Mouse (Mus musculus): ENCODE results near the gene Kirrel3. TPM values are rescaled to one million over a fixed set of nuclear protein-coding genes. Genes with fewer than 3 reads are reported as not detected.

The Kirrel3 gene
- polyA plus RNA-seq, 1 experiment from 2014 or later = 0.94 TPM

DNA sequence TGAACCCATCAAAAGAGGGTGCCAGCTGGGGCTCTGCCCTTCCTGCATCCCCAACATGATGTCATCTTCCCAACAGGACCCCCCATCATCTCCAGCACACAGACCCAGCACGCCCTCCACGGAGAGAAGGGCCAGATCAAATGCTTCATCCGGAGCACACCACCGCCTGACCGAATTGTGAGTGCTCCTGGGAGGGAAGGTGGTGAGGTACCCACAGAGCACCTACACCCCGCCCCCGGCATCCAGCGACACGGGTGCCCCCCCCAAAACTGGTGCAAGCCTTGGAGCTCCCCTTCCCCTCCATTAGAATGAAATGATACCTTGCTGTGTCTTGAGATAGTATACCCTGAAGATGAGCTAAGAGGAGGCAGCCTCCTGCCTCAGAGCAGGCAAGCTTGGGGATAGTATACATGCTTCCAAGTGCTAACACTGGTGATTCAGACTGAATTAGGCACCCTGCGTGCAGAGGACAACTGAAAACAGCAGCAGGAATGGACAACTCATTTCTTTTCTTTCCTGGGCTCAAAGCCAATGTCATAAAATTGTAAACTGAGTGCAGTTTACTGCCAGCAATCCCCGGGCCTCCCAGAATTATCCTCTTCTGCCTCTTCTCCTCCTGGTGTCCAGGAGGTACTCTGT, 534.4 kb downstream of the Kirrel3 start:
- no peak for DNase-seq (ENCODE audit: low spot score)

DNA sequence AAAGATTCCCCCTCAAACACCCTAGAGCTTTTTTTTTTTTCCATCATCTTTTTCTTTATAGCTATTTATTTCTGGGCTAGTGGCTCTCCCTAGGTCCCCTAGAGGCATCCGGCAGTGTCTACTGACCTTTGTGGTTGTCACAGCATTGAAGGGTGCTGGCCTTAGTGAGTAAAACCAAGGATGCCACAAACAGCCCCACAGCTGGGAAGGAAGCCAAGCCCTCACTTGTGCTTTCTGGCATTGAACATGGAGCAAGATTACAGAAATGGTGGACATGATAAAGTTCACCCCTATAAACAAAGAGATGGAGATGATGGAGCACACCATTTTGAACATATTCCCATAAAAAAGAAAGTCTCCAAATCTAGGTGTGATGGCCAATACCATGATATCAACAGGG, 536.0 kb downstream of the Kirrel3 start:
- DNase-seq (ENCODE audit: low spot score) = no peak

DNA sequence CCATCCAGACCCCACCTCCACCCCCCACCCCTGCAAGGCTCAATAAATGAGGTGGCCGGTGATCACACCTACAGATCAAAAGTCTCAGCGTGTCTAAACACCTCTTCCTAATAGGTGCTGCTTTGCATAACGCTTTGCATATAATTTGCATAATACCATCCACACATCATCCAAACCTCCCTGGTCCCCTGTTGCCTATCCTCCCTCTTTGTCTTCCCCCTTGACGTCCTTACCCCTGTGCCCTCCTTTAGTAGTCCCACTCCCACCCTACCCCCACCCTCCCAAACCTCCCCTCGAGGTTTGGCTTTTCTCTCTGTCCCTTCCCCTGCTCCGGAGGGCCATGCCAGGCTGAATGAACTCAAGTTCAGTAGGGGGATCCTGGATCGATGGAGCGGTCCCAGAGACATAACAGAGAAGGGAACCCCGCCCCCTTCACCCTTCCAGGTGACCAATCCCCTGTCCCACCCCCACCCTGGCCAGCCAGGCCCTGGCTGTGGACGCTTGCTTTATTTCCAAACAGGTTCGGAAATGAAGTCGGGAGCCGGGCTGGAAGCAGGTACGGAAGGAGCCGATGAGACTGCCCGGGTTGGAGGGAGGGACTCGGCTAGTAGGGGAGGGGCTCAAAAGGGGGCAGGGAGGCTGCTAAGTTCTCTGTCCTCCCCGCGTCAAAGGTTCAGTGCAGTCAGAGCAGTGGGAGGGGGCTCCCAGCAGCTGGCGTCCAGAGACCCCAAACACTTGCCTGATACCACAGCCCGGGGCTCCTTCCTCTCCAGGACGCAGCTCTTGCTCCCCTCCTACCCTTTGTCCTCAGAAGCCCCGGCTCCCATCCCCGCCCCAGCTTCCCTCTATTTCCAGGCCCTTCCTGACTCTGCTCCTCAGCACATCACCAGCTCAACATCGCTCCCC, 539.1 kb downstream of the Kirrel3 start:
- no peak for DNase-seq (ENCODE audit: low spot score)

DNA sequence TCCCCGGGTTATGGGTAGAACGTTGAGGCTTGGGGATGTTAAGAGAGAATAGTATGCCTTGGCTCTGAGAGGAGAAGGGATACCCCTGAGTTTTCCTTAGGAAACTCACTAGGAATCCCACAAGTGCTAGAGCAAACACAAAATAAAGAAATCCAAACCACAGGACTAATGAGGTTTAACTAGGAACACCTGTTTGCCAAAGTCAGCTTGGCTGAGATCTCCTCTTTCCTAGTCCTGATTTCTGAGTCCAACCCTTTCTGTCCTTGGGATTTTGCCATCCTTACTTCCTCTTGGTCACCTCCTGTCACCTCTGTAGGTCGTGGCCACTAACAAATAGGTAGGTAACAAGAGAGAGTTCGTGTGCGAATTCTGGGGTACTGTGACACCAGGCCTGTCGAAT, 540.6 kb downstream of the Kirrel3 start:
- DNase-seq (ENCODE audit: low spot score) = no peak

DNA sequence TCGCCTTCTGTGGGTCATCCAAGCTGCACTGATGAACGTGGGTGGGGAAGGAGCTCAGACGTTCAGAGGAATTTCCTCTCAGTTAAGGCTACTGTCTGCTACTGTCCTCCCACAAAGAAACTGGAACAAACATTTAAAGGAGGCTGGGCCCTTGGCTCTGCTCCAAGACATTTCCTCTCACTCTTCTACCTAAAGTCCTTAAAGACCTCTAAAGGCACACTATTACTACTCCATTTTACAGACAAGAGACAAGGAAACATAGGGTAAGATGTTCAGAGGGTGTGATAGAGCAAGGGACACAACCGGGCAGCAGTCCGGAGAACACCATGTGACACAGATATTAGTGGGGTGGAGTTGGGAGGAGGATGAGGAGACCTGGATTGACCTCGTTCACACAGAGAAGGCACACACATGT, 541.2 kb downstream of the Kirrel3 start:
- no peak for DNase-seq (ENCODE audit: low spot score)

DNA sequence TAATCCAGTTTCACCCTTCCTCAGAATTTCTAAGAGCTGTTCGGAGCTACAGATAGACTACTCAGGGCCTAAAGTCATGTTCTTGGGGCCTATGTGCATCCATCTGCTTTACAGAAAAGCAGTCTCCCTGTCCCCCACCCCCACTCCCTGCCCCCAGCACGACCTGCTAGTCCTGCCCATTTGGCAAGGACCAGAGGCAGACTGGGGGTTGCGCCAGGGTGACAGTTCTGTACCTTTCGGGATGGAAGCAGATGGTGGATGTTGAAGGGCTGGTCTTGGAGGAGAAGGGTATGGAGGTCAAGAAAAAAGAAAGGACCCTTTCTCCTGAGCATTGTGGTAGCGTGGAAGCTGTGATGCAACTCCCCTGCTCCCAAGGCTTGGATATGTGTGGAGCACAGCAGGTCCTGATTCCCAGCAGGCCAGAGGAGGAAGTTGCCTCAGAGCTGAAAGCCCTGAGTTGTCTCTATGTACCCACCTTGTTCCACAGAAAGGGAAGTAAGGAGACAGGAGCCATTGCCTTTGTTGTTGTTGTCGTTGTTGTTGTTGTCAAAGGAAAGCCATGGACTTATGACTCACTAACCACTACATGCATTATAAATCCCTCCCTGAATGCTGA, 541.8 kb downstream of the Kirrel3 start:
- DNase-seq (ENCODE audit: low spot score) = no peak

DNA sequence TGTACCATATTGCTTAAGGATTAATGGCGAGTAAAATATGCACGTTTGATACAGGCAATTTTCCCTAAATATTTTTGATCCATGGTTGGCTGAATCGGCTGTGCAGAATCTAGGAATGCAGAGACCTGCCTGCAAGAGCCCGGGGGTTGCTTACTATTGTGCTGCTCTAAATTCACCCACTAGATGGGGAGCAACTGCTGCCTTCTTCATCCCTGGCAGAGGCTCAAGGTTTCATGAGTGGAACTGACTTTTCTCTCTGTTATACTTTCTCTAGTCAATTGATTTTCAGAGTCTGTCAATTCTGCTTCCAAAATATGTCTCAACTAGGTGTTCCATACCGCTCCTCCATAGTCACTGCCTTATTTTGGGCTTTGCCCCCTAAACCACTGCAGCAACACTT, 545.1 kb downstream of the Kirrel3 start:
- no peak for DNase-seq (ENCODE audit: low spot score)

DNA sequence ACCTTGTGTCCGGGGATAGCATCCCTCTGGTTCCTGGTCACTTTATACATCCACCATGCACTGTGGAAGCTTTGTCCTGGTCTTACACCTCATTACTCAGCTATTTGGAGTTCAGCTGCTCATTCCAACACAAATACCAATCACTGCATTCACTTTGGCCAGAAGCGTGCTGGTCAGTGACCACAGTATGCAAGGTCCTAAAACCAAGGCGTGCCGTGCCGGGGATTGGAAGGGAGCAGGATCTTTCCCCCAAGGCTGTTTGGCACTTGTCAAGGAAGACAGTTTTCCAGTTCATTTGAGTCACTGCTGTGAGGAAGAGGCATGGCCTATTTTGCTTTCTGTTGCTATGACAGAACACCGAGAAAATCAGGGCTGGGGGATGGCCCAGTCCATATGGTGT, 546.8 kb downstream of the Kirrel3 start:
- no peak for DNase-seq (ENCODE audit: low spot score)

DNA sequence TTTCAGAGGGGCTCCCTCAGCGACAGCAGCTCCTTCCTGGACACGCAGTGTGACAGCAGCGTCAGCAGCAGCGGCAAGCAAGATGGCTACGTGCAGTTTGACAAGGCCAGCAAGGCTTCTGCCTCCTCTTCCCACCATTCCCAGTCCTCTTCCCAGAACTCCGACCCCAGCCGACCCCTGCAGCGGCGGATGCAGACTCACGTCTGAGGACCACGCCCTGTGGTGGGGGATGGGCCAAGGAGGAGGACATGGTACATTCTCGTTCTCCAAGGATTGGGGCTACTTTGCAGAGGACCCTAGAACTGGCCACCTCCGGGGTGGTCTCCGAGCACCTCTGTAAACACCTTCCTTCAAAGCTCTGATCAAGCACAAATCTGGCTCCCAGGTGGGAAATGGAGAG, 549.4 kb downstream of the Kirrel3 start:
- no peak for DNase-seq (ENCODE audit: low spot score)

DNA sequence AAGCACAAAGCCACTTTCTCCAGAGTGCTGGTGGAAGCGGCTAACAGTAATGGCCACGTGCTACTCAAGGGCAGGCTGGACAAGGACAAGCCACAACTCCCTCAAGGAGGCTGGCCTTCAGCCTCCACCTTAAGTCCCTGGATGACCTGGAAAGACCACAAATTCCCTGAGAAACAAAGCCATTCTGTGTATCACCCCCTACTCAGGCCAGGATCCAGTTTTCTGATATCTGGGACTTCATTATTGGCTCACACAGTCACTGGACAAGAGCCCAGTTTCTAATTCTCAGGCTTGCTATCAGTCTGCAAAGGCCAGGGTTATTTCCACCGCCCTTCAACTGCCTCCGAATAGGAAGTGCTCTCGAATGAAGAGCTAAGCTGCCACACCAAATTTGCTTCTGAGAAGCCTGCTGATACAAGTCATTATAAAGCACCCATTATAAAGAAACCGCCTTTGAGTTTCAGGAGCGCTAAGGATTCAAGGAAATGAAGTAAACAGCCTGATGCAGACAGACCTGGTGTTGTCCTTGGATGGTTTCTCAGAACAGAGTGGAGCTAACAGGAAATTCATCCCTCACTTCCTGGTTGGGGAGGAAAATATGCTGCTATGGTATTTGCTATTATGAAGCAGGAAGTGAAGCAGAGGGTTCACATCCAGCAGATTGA, 553.4 kb downstream of the Kirrel3 start:
- no peak for DNase-seq (ENCODE audit: low spot score)

DNA sequence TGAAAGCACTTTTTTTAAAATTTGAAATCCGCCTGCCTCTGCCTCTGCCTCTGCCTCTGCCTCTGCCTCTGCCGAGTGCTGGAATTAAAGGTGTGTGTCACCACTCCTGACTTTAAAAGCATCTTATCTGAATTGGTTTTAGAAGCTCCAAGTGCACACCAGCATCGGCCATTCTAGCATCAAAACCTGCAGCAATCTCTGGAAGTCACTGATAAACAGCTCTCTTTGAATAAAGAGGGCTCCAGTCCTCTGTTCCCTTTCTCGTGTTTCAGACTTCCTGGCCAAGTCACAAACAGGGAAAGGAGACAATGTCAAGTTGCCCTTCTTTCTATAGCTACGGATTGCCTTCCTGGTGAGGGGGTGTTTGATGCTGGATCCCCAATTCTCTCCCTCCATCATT, 554.2 kb downstream of the Kirrel3 start:
- no peak for DNase-seq (ENCODE audit: low spot score)

DNA sequence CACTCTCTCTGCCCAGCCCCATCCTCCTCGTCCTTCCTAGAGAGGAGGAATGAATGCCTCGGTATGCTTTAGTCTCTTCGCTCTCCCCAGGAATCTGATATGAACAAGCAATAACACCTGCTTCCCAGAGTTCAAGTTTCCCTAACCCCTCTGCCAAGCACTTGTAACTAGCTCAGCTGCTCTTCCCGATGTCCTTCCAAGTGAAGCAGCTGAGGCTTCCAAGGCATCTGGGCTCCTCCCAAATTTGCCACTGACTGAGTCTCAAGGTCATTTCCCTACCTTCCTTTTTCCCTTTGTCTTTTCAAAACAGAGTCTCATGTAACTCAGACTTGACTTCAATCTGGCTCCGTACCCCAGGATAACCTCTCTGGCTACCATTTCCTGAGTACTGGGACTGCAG, 555.8 kb downstream of the Kirrel3 start:
- DNase-seq (ENCODE audit: low spot score) = no peak

DNA sequence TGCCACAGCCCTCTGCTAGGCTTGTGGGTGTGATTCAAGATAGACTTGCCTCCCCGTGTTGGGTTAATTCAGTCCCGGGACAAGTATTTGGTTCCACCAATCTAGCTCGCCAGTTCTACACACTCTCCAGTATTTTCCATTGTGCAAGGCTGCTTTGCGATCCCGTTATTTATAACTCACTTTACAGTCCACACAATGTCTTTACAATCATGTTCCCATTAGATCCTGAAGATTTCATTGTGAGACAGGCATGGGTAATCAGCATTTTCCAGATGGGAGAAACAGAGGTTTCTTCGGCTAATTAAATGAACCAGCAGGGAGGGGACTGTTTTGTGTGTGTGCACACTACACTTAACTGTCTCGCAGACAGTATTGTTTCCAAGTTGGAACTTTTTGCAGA, 557.9 kb downstream of the Kirrel3 start:
- no peak for DNase-seq (ENCODE audit: low spot score)

DNA sequence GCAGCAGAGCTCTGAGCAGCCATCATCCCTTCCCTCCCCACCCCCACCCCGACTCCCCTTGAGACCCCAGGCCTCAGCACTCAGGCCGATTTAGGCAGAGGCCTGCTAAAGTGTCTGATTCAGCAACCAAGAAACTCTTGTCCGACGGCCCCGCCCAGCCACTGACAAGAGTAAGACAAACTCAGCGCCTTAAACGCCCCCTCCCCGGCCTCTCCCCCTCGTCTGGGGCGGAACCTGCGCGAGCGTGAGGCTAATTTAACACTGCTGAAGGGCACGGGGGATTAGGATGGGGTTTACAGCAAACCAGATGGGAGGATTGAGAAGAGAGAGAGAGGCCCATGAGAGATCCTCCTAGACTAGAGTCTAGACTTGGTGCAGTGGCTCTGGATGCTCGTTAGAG, 558.8 kb downstream of the Kirrel3 start:
- no peak for DNase-seq (ENCODE audit: low spot score)

DNA sequence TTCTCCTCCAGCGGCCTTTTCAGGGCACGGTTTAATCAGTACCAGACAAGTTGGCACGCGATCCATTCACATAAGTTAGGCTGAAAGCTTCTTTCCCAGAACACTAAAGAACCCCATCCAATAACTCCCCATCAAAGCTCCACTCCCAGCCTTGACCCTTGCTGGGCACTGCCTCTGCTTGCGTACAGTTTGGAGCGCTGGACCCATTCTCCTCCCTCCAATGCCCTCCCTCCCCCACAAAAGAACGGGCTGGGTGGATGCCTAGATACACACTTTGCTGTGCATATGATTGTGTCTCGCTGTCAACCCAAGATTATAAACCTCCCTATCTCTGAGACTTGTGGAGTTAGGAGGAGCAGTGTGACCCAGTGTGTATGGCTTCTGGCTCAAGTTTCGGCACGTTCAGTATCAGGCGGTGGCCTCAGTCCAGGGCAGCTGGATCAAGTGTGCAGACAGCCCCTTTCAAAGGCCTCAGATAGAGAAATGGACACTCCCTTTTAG, 559.4 kb downstream of the Kirrel3 start:
- no peak for DNase-seq (ENCODE audit: low spot score)

DNA sequence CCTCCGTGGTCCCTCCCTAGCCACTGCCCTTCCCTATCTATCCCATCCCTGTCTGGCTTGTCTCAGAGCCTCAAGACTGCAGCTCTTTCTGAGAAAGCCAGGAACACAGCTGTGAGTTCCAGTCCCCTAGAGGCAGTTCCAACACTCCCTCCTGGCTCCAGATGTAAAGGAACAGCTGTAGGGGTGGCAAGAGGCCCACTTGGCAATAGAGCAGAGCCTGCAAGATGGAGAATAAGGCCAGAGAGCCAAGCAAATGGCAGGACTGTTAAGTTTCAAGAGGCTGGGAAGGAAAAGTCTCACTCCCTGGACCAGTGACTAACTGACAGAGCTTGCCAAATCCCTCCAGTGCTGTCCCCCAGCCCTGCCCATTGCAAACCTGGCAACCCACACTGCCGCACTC, 560.1 kb downstream of the Kirrel3 start:
- no peak for DNase-seq (ENCODE audit: low spot score)

DNA sequence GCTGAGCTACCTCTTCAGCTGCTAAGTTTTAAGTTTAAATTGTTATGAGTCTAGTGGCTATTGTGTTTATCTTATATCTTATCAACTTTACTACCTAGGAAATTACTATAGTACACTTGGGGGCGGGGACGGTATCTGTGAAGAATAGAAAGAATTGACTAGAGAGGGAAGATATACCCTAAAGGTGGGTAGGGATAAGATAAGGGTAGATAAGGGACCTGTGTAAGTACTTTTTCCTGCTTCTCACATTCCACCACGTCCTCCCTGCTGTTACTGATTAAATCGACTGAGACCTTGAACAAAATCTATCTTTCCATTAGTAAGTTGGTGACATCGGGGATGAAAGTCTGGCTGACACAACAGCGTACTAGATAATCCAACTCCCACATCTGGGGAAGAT, 562.8 kb downstream of the Kirrel3 start:
- DNase-seq (ENCODE audit: low spot score) = no peak

DNA sequence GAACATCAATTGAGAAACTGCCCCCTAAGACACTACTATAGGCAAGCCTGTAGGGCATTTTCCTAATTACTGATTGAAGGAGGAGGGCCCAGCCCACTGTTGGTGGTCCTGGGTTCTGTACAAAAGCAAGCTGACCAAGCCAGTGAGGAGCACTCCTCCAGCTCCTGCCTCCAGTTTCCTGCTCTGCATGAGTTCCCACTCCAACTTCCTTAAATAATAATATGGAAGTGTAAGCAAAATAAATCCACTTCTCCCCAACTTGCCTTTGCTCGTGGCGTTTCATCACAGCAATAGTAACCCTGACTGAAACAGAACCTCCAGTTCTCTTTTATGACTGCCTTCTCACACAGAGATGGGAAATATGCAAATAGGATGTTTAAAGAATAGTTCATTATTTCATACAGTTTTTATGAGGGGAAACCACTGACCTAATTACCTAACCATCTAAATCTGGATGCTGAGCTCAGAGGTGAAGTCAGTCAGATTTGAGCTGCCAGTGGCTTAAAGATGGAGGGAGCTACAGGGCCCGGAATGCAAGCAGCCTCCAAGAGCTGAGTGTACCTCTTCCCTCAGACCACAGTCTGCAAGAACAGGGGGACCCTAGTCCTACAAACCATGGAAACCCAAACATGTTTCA, 564.3 kb downstream of the Kirrel3 start:
- DNase-seq (ENCODE audit: low spot score) = no peak

DNA sequence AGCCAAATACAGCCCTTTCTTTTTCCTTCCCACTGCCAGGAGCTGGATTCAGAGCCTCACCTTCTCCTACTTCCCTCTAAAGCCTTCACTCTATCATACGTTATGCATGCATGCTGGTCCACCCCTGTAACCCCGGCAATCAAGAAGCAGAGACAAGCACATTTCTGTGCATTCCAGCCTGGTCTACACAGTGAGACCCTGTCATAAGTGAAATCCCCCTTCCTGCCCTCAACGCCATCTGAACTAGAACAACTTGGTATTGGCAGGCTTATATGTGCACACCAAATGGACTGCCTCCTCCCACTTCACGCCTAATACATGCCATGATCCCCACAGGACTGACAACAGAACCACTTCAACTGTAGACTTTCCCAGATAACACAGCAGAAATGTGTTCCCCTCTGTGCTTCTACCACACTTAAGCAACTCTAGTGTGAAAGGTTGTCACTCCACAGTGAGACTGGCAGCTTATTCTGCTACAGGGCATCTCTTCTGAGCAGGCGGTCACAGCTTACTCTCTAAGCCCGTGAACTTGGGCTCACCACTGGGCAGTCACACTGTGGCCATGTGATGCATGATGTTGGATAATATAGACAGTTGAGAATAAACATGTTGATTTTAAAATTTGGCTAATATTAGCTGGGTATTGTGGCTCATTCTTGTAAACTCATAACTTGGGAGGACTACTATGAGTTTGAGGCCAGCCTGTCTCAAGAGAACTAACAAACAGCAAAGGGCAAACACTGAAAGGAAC, 565.2 kb downstream of the Kirrel3 start:
- no peak for DNase-seq (ENCODE audit: low spot score)

DNA sequence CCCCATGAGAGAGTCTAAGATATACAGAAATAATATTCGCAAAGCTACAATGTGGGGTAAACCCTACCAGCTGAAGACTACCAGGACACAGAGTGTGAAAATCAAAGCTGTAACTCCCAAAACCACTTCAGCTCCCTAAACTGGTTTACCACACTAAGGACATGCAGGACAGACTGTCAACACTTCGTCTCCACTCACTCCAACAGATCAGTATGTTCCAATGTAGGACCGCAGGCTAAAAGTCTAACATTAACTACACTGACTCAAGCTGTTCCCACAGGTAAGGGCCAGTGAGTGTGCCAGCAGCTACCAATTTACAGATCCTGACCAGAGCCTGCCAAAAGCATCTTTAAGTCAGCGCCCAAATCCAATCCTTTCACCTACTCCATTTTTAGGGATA, 566.0 kb downstream of the Kirrel3 start:
- no peak for DNase-seq (ENCODE audit: low spot score)

DNA sequence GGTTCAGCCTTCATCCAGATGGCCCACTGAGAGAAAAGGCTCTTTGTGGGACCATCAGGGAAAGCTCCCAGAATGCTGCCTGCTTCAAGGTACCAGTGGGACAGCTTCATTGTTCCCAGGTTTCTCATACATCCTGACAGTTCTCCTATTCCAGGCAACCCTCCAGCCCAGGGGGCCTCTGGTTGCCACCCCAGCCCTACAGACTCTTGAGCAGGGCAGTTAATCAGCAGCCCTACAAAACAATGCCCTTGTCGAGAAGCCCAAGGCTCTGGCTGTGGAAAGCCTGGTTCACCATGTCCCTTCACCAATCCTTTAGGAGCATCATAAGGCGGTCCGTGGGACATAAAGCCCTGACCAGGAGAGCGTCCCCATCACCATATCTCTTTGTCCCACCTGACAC, 567.0 kb downstream of the Kirrel3 start:
- DNase-seq (ENCODE audit: low spot score) = no peak
